Mouse (Mus musculus) forebrain, embryonic 11.5 days (tissue): ENCODE measurements at regions not wholly inside any gene's neighbourhood (a gene's known extent, or its start where the extent isn't known, plus 50 kb on each side); places are given as distances from the start of the nearest gene placed in this dataset.
A peak's percentile ranks its signal among the peaks of the same experiment; 100 is the strongest.

ENCODE experiments used
- ATAC-seq: fragments of 200-750 bp; cut with Nextera tagmentation; replicated peaks from 2 replicates; pipeline ENCODE4 v1.8.0; 2017; ENCODE audit warnings: moderate TSS enrichment; ENCODE audit not compliant: low FRiP score
- DNase-seq: peaks from one replicate; pipeline ENCODE4 v3.0.0-alpha.2; 2017; ENCODE audit warnings: low spot score
- H3K27ac ChIP-seq: fragments of 300-500 bp; sonication (generic); 2 replicates; pipeline ENCODE4 v1.5.1; 2014; ENCODE audit warnings: low read depth, low read length
- H3K27me3 ChIP-seq: fragments of 300-500 bp; sonication (generic); 2 replicates; pipeline ENCODE4 v1.6.1; 2014; ENCODE audit warnings: mild to moderate bottlenecking, low read length, mixed read lengths; ENCODE audit not compliant: control insufficient read depth, insufficient read depth
- H3K36me3 ChIP-seq: fragments of 300-500 bp; sonication (generic); 2 replicates; pipeline ENCODE4 v1.6.1; 2014; ENCODE audit warnings: mild to moderate bottlenecking, low read length, moderate library complexity, mixed read lengths; ENCODE audit not compliant: control insufficient read depth, insufficient read depth
- H3K4me1 ChIP-seq: fragments of 300-500 bp; sonication (generic); replicated peaks from 2 replicates; pipeline ENCODE4 v1.6.1; 2014; ENCODE audit warnings: low read length, mixed read lengths; ENCODE audit not compliant: control insufficient read depth, insufficient read depth
- H3K4me2 ChIP-seq: fragments of 300-500 bp; sonication (generic); 2 replicates; pipeline ENCODE4 v1.6.1; 2014; ENCODE audit warnings: low read depth, mild to moderate bottlenecking, low read length, moderate library complexity, mixed read lengths; ENCODE audit not compliant: severe bottlenecking
- H3K4me3 ChIP-seq: fragments of 300-500 bp; sonication (generic); 2 replicates; pipeline ENCODE4 v1.5.1; 2014; ENCODE audit warnings: low read depth, low read length
- H3K9ac ChIP-seq: fragments of 300-500 bp; sonication (generic); 2 replicates; pipeline ENCODE4 v1.6.1; 2014; ENCODE audit warnings: low read length
- H3K9me3 ChIP-seq: fragments of 300-500 bp; sonication (generic); 2 replicates; pipeline ENCODE4 v1.6.1; 2016; ENCODE audit warnings: low read length, mixed read lengths; ENCODE audit not compliant: control insufficient read depth
- WGBS: fragments of 180-500 bp; shearing (Covaris S2); extraction: QIAGEN DNeasy Blood & Tissue Kit; methylation state at CpG from one replicate; pipeline ENCODE4 v1.1.7; 2014; 5-methylcytosine and 5-hydroxymethylcytosine counted together

- no peak for DNase-seq
- WGBS = 3% methylated on average over 7 of the region's 7 CpGs
- H3K27ac ChIP-seq = no peak overlapping the region
Observed at GRCm38 (mm10) chr17:4738717-4739485, 255.2 kb upstream of the Arid1b start.

GRCm38 (mm10) chr17:4740784-4741183, 253.3 kb upstream of the Arid1b start:
- Histone ChIP-seq H3K4me2 (no peak overlapping the region), H3K27ac (no peak overlapping the region), H3K36me3 (no peaks in the 10 kb centered on the region), H3K4me3 (no peak overlapping the region), H3K4me1 (no peaks in the 10 kb centered on the region), H3K27me3 (no peaks in the 10 kb centered on the region), H3K9ac (no peak overlapping the region), H3K9me3 (no peaks in the 10 kb centered on the region)
- 41% methylated on average over 5 of the region's 5 CpGs for WGBS
- ATAC-seq = no peak
- DNase-seq = no peak

More at GRCm38 (mm10) chr17:4738717-4739485, 255.2 kb upstream of the Arid1b start:
- no peaks in the 10 kb centered on the region for H3K4me1 ChIP-seq
- no peak for ATAC-seq
- no peaks in the 10 kb centered on the region for H3K9me3 ChIP-seq
- no peak overlapping the region for H3K4me2 ChIP-seq
- no peaks in the 10 kb centered on the region for H3K36me3 ChIP-seq
- no peak overlapping the region for H3K9ac ChIP-seq
- H3K27me3 ChIP-seq = no peaks in the 10 kb centered on the region
- H3K4me3 ChIP-seq = no peak overlapping the region

DNA sequence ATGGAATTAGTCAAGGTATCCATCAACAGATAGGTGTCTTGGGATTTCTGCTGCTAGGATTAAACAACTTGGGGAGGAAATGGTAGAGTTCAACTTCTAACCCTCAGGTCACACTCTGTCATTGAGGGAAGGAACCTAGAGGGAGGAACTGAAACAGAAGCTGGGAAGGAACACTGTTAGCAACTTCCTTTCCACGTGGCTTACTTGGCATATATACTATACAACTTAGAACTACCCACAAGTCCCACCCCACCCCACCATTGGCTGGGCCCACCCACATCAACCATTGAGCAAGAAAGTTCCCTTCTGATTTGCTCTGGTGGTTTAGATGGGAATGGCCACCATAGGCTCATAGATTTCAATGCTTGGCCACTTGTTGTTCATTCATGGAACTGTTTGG, 251.8 kb upstream of the Arid1b start:
- 84% methylated on average over 1 of the region's 1 CpGs for WGBS
- no peak for DNase-seq
- no peak overlapping the region for H3K9ac ChIP-seq
- no peaks in the 10 kb centered on the region for H3K36me3 ChIP-seq
- H3K4me2 ChIP-seq = no peak overlapping the region
- H3K4me1 ChIP-seq = no peaks in the 10 kb centered on the region
- no peaks in the 10 kb centered on the region for H3K27me3 ChIP-seq
- no peak overlapping the region for H3K4me3 ChIP-seq
- H3K9me3 ChIP-seq = no peaks in the 10 kb centered on the region
- H3K27ac ChIP-seq = no peak overlapping the region
- ATAC-seq = no peak

- Histone ChIP-seq H3K4me1 (no peaks in the 10 kb centered on the region), H3K27me3 (no peaks in the 10 kb centered on the region), H3K4me3 (no peak overlapping the region), H3K36me3 (no peaks in the 10 kb centered on the region), H3K4me2 (no peak overlapping the region), H3K9ac (no peak overlapping the region), H3K27ac (no peak overlapping the region), H3K9me3 (no peaks in the 10 kb centered on the region)
- 89% methylated on average over 6 of the region's 6 CpGs for WGBS
- no peak for DNase-seq
- no peak for ATAC-seq
Observed at GRCm38 (mm10) chr17:4762956-4763355, 231.2 kb upstream of the Arid1b start.

GRCm38 (mm10) chr17:4765723-4766122, 228.4 kb upstream of the Arid1b start:
- no peak overlapping the region for H3K4me3 ChIP-seq
- no peaks in the 10 kb centered on the region for H3K4me1 ChIP-seq
- no peak overlapping the region for H3K9ac ChIP-seq
- H3K27ac ChIP-seq = no peak overlapping the region
- H3K36me3 ChIP-seq = no peaks in the 10 kb centered on the region
- ATAC-seq (no peak), DNase-seq (no peak)
- H3K9me3 ChIP-seq = no peaks in the 10 kb centered on the region
- H3K27me3 ChIP-seq = no peaks in the 10 kb centered on the region
- no peak overlapping the region for H3K4me2 ChIP-seq
- WGBS = 48% methylated on average over 5 of the region's 5 CpGs

DNA sequence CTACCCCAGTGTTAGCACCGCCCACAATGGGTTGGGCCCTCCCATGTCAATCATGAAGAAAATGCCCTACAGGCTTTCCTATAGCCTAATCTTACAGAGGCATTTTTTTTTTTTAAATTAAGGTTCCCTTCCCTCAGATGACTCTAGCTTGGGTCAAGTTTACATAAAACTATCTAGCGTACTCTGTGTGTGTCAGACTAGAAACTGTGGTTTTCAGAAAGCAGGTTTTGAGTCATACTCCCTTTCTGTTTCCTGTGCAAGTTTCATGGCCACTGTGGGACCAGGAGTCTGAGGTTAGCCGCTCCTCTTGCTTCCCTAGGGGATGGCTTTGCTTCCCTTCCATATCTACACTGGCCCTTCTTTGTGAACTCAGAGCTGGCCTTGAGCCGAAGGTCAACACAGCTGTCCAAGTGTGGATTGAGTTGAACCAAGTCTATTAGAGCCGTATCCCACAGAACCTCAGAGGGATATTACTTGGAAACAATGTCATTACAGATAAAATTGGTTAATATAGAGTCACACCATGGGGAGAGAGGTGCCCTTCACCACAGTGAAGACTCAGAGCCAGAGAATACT, 226.1 kb upstream of the Arid1b start:
- no peak overlapping the region for H3K27ac ChIP-seq
- no peaks in the 10 kb centered on the region for H3K27me3 ChIP-seq
- ATAC-seq (no peak), DNase-seq (no peak)
- no peaks in the 10 kb centered on the region for H3K36me3 ChIP-seq
- no peak overlapping the region for H3K4me3 ChIP-seq
- no peaks in the 10 kb centered on the region for H3K4me1 ChIP-seq
- H3K4me2 ChIP-seq = no peak overlapping the region
- H3K9me3 ChIP-seq = no peaks in the 10 kb centered on the region
- no peak overlapping the region for H3K9ac ChIP-seq
- 91% methylated on average over 5 of the region's 5 CpGs for WGBS

DNA sequence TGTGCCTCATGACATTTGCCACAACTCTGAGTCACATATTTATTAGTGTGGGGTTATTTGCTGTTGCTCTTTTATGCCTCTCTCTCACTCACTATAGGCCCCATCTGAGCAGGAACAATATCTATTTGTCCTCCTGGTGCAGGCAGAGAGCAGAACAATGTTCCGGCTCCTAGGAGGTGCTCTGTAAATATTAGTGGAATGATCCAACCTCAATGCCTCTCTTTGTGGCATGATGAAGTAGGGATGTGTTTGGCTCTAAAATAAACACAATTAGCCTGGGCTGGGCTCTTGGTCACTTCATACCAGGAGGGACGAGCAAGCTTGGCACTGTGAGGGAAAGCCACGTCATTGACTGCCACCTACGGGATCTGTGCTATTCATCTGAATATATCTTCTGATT, 224.8 kb upstream of the Arid1b start:
- ATAC-seq (no peak), DNase-seq (no peak)
- no peaks in the 10 kb centered on the region for H3K36me3 ChIP-seq
- no peaks in the 10 kb centered on the region for H3K27me3 ChIP-seq
- no peak overlapping the region for H3K4me2 ChIP-seq
- no peak overlapping the region for H3K27ac ChIP-seq
- H3K9me3 ChIP-seq = no peaks in the 10 kb centered on the region
- no peak overlapping the region for H3K9ac ChIP-seq
- 81% methylated on average over 4 of the region's 4 CpGs for WGBS
- H3K4me3 ChIP-seq = no peak overlapping the region
- H3K4me1 ChIP-seq = no peaks in the 10 kb centered on the region

GRCm38 (mm10) chr17:4770052-4770451, 224.1 kb upstream of the Arid1b start:
- Histone ChIP-seq H3K9ac (no peak overlapping the region), H3K4me1 (no peaks in the 10 kb centered on the region), H3K9me3 (no peaks in the 10 kb centered on the region), H3K27ac (no peak overlapping the region), H3K27me3 (no peaks in the 10 kb centered on the region), H3K36me3 (no peaks in the 10 kb centered on the region), H3K4me3 (no peak overlapping the region), H3K4me2 (no peak overlapping the region)
- DNase-seq (no peak), ATAC-seq (no peak)
- WGBS = 83% methylated on average over 3 of the region's 3 CpGs

GRCm38 (mm10) chr17:4778161-4778560, 216.0 kb upstream of the Arid1b start:
- H3K4me2 ChIP-seq = no peak overlapping the region
- WGBS = 2% methylated on average over 14 of the region's 14 CpGs
- H3K27me3 ChIP-seq = no peaks in the 10 kb centered on the region
- H3K4me1 ChIP-seq = no peaks in the 10 kb centered on the region
- no peak overlapping the region for H3K4me3 ChIP-seq
- no peak overlapping the region for H3K9ac ChIP-seq
- ATAC-seq (peak; percentile 80), DNase-seq (peak; percentile 90)
- no peaks in the 10 kb centered on the region for H3K9me3 ChIP-seq
- no peak overlapping the region for H3K27ac ChIP-seq
- no peaks in the 10 kb centered on the region for H3K36me3 ChIP-seq
